Mouse (Mus musculus): Measurements from ENCODE around the gene Tbx21. TPM values are rescaled to one million over a fixed set of nuclear protein-coding genes. Genes with fewer than 3 reads are reported as not detected.
A peak's percentile ranks its signal among the peaks of the same experiment; 100 is the strongest.

Gene Tbx21
- polyA plus RNA-seq, 1 experiment from 2014 or later, result 0.14 TPM

DNA sequence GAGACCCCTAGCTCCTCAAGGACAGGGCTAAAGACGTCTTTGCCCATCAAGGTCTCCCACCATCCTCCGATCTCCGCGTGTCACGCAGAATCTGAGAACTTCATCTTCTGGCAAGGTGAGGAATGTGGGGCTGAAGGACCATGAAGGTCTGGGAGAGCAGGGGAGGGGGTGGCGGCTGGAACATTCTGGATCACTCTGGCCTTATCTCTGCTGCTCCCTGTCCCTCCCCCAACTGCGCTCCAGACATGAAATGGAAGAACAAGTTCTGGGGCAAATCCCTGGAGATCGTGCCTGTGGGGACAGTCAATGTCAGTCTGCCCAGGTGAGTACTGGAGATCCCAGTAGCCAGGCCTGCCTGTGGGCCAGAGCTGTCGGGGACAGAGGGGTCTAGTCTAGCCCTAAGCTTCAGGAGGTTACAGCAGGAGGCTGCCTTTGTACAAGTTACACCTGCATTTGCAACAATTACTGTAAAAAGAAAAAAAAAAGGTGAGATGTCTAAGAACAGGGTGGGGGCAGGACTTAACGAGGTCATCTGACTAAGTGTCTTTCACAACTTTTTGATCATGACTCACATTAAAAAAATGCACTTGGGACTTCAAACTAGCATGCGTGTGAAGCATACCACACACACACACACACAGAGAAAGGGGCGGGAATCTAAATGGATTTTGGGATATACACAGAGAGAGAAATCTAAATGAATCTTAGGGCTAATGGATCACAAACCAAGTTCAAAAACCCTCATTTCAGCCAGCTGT lies 49.4 kb downstream of the Tbx21 start:
- H3K4me3 ChIP-seq (ENCODE audit: low read depth, low read length), result no peak overlapping the region
- no peaks in the 10 kb centered on the region for H3K9me3 ChIP-seq (ENCODE audit: control insufficient read depth, low read length)
- no peak overlapping the region for H3K27ac ChIP-seq (ENCODE audit: low read depth, low read length)
- WGBS, result 92% methylated on average over 12 of the region's 12 CpGs
- H3K4me1 ChIP-seq (ENCODE audit: control insufficient read depth, insufficient read depth, low read length), result peaks cover 4% of the 10 kb centered on the region
- no peak overlapping the region for H3K4me2 ChIP-seq
- H3K27me3 ChIP-seq (ENCODE audit: control insufficient read depth, insufficient read depth, low read length), result no peaks in the 10 kb centered on the region
- ATAC-seq (ENCODE audit: low FRiP score) (no peak), DNase-seq (ENCODE audit: low spot score, missing footprints) (no peak)
- H3K9ac ChIP-seq (ENCODE audit: low read length), result no peak overlapping the region
- H3K36me3 ChIP-seq (ENCODE audit: control insufficient read depth, insufficient read depth, low read length), result no peaks in the 10 kb centered on the region; the same call in 1 of the 2 replicates

DNA sequence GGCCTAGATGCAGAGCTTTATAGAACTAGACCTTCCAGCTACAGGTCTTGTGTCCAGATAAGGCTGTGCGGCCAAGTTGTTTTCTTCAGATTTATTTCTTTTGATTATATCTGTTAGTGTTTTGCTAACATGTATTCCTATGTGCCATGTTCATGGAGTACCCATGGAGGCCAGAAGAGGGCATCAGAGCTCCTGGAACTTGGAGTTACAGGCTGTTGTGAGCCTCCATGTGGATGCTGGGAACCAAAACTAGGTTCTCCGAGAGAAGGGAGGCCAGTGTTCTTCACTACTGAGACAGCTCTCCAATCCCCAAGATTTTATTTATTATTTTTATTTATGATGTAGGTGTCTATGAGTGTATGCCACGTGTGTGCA lies 51.2 kb downstream of the Tbx21 start:
- H3K36me3 ChIP-seq (ENCODE audit: control insufficient read depth, insufficient read depth, low read length), result no peaks in the 10 kb centered on the region; the same call in 1 of the 2 replicates
- ATAC-seq (ENCODE audit: low FRiP score) (no peak), DNase-seq (ENCODE audit: low spot score, missing footprints) (no peak)
- H3K9ac ChIP-seq (ENCODE audit: low read length), result no peak overlapping the region
- 85% methylated on average over 3 of the region's 3 CpGs for WGBS
- H3K4me2 ChIP-seq, result no peak overlapping the region
- H3K9me3 ChIP-seq (ENCODE audit: control insufficient read depth, low read length), result no peaks in the 10 kb centered on the region
- H3K27me3 ChIP-seq (ENCODE audit: control insufficient read depth, insufficient read depth, low read length), result no peaks in the 10 kb centered on the region
- no peak overlapping the region for H3K4me3 ChIP-seq (ENCODE audit: low read depth, low read length)
- H3K27ac ChIP-seq (ENCODE audit: low read depth, low read length), result peak overlapping the region; percentile 47
- peaks cover 4% of the 10 kb centered on the region for H3K4me1 ChIP-seq (ENCODE audit: control insufficient read depth, insufficient read depth, low read length)

DNA sequence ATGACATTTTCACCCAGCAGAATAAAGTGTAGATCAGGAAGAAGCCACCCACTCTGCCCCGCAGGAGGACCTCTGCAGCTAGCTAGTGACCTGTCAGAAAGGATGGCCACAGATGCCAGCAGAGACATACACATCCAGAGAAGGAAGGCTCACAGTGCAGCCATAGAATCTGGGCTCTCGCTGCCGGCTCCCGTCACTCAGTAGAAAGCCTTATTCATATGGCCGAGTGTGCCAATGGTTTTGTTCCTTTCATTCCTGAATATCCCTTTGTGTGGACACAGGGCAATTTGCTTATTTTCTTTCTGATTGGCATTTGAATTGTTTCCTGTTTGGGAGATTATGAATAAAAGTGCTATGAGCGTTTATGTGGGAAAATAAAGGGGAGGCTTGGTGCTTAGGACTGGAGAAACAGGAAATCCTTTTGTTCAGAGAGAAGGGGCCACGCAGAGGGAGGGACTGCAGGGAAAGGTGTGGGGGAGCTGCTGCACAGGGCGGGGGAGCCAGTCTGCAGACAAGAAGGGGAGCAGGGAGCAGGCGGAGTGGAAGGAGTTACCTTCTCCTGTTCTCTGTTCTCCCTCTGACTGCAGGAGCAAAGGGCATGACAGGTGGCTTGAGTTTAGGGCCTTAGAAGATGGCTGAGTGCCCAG lies 51.7 kb downstream of the Tbx21 start:
- WGBS, result 46% methylated on average over 9 of the region's 9 CpGs
- H3K9me3 ChIP-seq (ENCODE audit: control insufficient read depth, low read length), result no peaks in the 10 kb centered on the region
- no peak overlapping the region for H3K4me2 ChIP-seq
- no peak for ATAC-seq (ENCODE audit: low FRiP score)
- H3K4me3 ChIP-seq (ENCODE audit: low read depth, low read length), result no peak overlapping the region
- no peak for DNase-seq (ENCODE audit: low spot score, missing footprints)
- H3K36me3 ChIP-seq (ENCODE audit: control insufficient read depth, insufficient read depth, low read length), result no peaks in the 10 kb centered on the region; the same call in 1 of the 2 replicates
- peak overlapping the region; percentile 47 for H3K27ac ChIP-seq (ENCODE audit: low read depth, low read length)
- peaks cover 4% of the 10 kb centered on the region for H3K4me1 ChIP-seq (ENCODE audit: control insufficient read depth, insufficient read depth, low read length)
- 0 out of 2 replicates have a peak overlapping the region, but pooled peaks have one; percentile 21 for H3K9ac ChIP-seq (ENCODE audit: low read length)
- H3K27me3 ChIP-seq (ENCODE audit: control insufficient read depth, insufficient read depth, low read length), result no peaks in the 10 kb centered on the region

DNA sequence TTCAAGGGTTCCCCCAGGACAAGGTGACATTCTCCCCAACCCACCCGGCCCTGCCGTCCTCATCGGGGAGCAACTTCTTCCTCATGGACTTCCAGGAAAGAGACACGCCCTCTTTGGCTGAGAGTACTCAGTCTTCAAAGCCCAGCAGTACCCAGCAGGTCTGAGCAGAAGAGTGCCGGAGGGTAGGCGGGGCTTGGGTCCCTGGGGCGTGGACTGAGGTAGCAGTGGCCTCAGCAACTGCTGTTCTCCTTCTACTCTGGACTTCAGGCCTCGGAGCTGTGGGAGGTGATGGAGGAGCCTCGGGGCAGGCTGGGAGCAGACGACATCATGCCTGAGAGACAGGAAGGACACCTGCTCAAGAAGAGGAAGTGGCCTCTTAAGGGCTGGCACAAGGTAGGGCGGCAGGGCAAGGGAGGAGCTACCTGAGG lies 62.9 kb downstream of the Tbx21 start:
- 36% methylated on average over 11 of the region's 11 CpGs for WGBS
- no peak for ATAC-seq (ENCODE audit: low FRiP score)
- H3K4me2 ChIP-seq, result no peak overlapping the region
- no peak overlapping the region for H3K9ac ChIP-seq (ENCODE audit: low read length)
- H3K4me3 ChIP-seq (ENCODE audit: low read depth, low read length), result no peak overlapping the region
- no peak overlapping the region for H3K27ac ChIP-seq (ENCODE audit: low read depth, low read length)
- DNase-seq (ENCODE audit: low spot score, missing footprints), result no peak
- H3K27me3 ChIP-seq (ENCODE audit: control insufficient read depth, insufficient read depth, low read length), result no peaks in the 10 kb centered on the region
- H3K4me1 ChIP-seq (ENCODE audit: control insufficient read depth, insufficient read depth, low read length), result peaks cover 13% of the 10 kb centered on the region
- H3K36me3 ChIP-seq (ENCODE audit: control insufficient read depth, insufficient read depth, low read length), result peaks cover 11% of the 10 kb centered on the region; the same call in 1 of the 2 replicates
- no peaks in the 10 kb centered on the region for H3K9me3 ChIP-seq (ENCODE audit: control insufficient read depth, low read length)

DNA sequence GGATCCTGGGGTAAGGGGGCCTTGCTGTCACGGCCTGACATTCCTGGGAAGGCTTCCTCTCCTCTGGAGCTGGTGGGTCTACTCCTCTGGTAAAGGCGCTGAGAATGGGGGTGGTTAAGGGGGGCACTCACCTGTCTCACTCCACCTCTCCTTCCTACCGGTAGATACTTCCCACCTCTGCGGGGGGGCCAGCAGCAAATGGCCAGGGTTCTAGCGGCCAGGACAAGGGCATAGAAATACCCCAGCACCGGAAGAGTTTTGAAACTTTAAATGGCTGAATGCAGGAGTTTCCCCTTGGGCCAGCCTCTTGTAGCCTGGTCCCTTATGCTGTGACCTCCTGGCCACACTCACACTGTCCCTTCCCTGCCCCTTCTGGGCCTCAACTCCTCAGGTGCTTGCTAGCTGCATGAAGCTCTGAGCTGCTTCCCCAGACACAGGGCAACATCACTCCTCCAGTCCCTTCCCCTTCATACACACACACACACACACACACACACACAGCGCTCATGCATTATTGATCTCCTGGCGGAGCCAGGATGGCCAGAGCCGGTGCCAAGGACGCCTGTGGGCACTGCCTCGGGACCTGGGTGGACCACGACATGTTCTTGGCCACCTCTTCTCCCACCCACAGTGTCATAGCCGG lies 64.1 kb downstream of the Tbx21 start:
- 34% methylated on average over 13 of the region's 13 CpGs for WGBS
- DNase-seq (ENCODE audit: low spot score, missing footprints) (peak; percentile 87), ATAC-seq (ENCODE audit: low FRiP score) (peak; percentile 17)
- Histone ChIP-seq H3K36me3 (ENCODE audit: control insufficient read depth, insufficient read depth, low read length) (peaks cover 13% of the 10 kb centered on the region; the same call in 1 of the 2 replicates), H3K4me2 (peak overlapping the region; percentile 94), H3K4me1 (ENCODE audit: control insufficient read depth, insufficient read depth, low read length) (peaks cover 13% of the 10 kb centered on the region), H3K27ac (ENCODE audit: low read depth, low read length) (no peak overlapping the region), H3K9me3 (ENCODE audit: control insufficient read depth, low read length) (no peaks in the 10 kb centered on the region), H3K4me3 (ENCODE audit: low read depth, low read length) (peak overlapping the region; percentile 65), H3K27me3 (ENCODE audit: control insufficient read depth, insufficient read depth, low read length) (no peaks in the 10 kb centered on the region), H3K9ac (ENCODE audit: low read length) (peak overlapping the region; percentile 82)

DNA sequence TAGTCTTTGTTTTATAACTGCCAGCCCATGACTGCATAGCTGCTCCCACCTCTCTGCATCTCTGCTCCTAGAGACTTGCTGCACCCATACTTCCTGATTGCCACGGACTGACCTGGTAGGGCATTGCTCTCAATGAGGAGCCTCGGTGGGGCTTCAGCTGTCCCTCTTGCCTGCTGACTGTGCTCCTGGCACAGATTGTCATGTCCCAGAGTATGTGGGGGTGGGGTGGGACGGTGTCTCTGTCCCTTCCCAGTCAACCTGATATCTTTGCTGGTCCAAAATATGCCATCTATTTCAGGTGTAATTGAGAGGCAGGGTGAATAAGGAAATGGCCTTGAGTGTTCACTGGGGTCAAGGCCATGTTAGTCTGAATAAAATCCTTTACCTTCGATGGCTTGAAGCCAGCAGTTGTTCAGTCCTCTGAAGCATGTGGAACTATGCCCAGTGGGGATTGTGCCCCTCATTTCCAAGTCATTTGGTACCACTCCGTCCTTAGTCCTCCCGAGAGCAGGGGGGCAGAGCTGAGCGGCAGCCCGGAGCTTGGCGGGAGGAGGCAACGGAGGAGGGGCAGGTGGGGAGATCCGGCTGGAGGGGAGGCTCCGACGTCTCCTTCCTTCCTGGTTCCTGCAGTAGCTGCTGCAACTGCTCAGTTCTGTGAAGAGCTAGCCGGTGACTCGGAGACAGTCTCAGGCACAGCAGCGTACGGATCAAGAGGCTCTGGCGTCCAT lies 64.8 kb downstream of the Tbx21 start, which contains the start of gene Osbpl7:
Gene Osbpl7 (plus strand): TSS at position 413 of the 728 bp plus-strand sequence.
- H3K9me3 ChIP-seq (ENCODE audit: control insufficient read depth, low read length), result no peaks in the 10 kb centered on the region
- peak within 1 kb of the TSS; percentile 65 for H3K4me3 ChIP-seq (ENCODE audit: low read depth, low read length)
- H3K4me1 ChIP-seq (ENCODE audit: control insufficient read depth, insufficient read depth, low read length), result peaks cover 13% of the 10 kb centered on the region
- DNase-seq (ENCODE audit: low spot score, missing footprints) (peak; percentile 94), ATAC-seq (ENCODE audit: low FRiP score) (peak; percentile 84)
- H3K27me3 ChIP-seq (ENCODE audit: control insufficient read depth, insufficient read depth, low read length), result no peaks in the 10 kb centered on the region
- peaks cover 11% of the 10 kb centered on the region; the same call in 1 of the 2 replicates for H3K36me3 ChIP-seq (ENCODE audit: control insufficient read depth, insufficient read depth, low read length)
- peak within 1 kb of the TSS; percentile 82 for H3K9ac ChIP-seq (ENCODE audit: low read length)
- no peak within 1 kb of the TSS for H3K27ac ChIP-seq (ENCODE audit: low read depth, low read length)
- 8% methylated on average over 18 of the region's 18 CpGs for WGBS
- H3K4me2 ChIP-seq, result peak within 1 kb of the TSS; percentile 94

GRCm38 (mm10) chr11:97049492-97050085 lies 65.5 kb downstream of the Tbx21 start:
- H3K4me1 ChIP-seq (ENCODE audit: control insufficient read depth, insufficient read depth, low read length), result peaks cover 13% of the 10 kb centered on the region
- no peak overlapping the region for H3K27ac ChIP-seq (ENCODE audit: low read depth, low read length)
- DNase-seq (ENCODE audit: low spot score, missing footprints) (no peak), ATAC-seq (ENCODE audit: low FRiP score) (no peak)
- H3K9ac ChIP-seq (ENCODE audit: low read length), result no peak overlapping the region
- 82% methylated on average over 6 of the region's 6 CpGs for WGBS
- H3K4me3 ChIP-seq (ENCODE audit: low read depth, low read length), result no peak overlapping the region
- H3K36me3 ChIP-seq (ENCODE audit: control insufficient read depth, insufficient read depth, low read length), result peaks cover 11% of the 10 kb centered on the region; the same call in 1 of the 2 replicates
- no peaks in the 10 kb centered on the region for H3K27me3 ChIP-seq (ENCODE audit: control insufficient read depth, insufficient read depth, low read length)
- no peaks in the 10 kb centered on the region for H3K9me3 ChIP-seq (ENCODE audit: control insufficient read depth, low read length)
- H3K4me2 ChIP-seq, result no peak overlapping the region

- H3K27ac ChIP-seq (ENCODE audit: low read depth, low read length), result no peak overlapping the region
- no peak overlapping the region for H3K4me3 ChIP-seq (ENCODE audit: low read depth, low read length)
- H3K27me3 ChIP-seq (ENCODE audit: control insufficient read depth, insufficient read depth, low read length), result no peaks in the 10 kb centered on the region
- ATAC-seq (ENCODE audit: low FRiP score) (no peak), DNase-seq (ENCODE audit: low spot score, missing footprints) (no peak)
- H3K4me2 ChIP-seq, result no peak overlapping the region
- no peaks in the 10 kb centered on the region for H3K9me3 ChIP-seq (ENCODE audit: control insufficient read depth, low read length)
- H3K9ac ChIP-seq (ENCODE audit: low read length), result no peak overlapping the region
- H3K4me1 ChIP-seq (ENCODE audit: control insufficient read depth, insufficient read depth, low read length), result peaks cover 13% of the 10 kb centered on the region
- H3K36me3 ChIP-seq (ENCODE audit: control insufficient read depth, insufficient read depth, low read length), result peaks cover 10% of the 10 kb centered on the region; the same call in 1 of the 2 replicates
- 88% methylated on average over 8 of the region's 8 CpGs for WGBS
These were observed 67.0 kb downstream of the Tbx21 start for GRCm38 (mm10) chr11:97048090-97048650.
